Mouse (Mus musculus) cortical plate, adult 2 months (tissue): ENCODE results near the gene Ctnnd2.

ENCODE experiments used
- CTCF ChIP-seq: fragments of 200-500 bp; IDR thresholded peaks from 2 replicates; pipeline ENCODE4 v1.5.1; 2011; ENCODE audit warnings: mild to moderate bottlenecking, control low read depth, low read length; ENCODE audit not compliant: insufficient read depth; ENCODE audit errors: extremely low read depth
- POLR2A ChIP-seq: fragments of 200-500 bp; IDR thresholded peaks from 2 replicates; pipeline ENCODE4 v1.6.1; 2011; ENCODE audit warnings: mild to moderate bottlenecking, low read length, control low read depth; ENCODE audit not compliant: insufficient read depth; ENCODE audit errors: extremely low read depth

DNA sequence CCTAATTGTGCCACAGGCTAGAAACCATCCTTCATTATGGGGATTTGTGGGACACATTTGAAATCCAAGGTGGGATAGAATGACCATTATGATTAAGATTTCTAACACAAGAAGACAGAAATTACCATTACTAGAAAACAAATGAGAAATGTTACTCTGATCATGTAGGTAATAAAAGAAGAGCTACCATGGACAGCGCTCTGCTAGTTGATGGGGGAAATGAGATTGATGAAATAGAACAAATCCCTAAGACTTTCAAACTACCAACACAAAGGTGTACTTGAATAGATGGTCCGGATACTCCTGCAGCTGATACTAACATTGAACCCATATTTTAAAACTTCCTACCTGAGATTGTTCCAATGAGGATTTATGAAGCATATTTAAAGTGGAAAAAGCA is 68.5 kb downstream of the Ctnnd2 start:
- TF ChIP-seq POLR2A (no peak), CTCF (no peak)
